Mouse (Mus musculus): ENCODE data around the gene Avpi1. TPM values are rescaled to one million over a fixed set of nuclear protein-coding genes. Genes with fewer than 3 reads are reported as not detected.

The Avpi1 gene
- polyA plus RNA-seq, 1 experiment from 2014 or later, result 43.8 TPM

GRCm38 (mm10) chr19:42163764-42164163 is 34.9 kb upstream of the Avpi1 start, which contains the start of gene Zfyve27:
Gene Zfyve27 (plus strand): TSS chr19:42163951.
- Histone ChIP-seq H3K4me3 (ENCODE audit: low read length) (no peak within 1 kb of the TSS), H3K4me2 (ENCODE audit: low read depth, low read length) (no peak within 1 kb of the TSS), H3K9me3 (ENCODE audit: control insufficient read depth, low read length) (no peaks in the 10 kb centered on the region), H3K27ac (ENCODE audit: low read length) (no peak within 1 kb of the TSS), H3K9ac (ENCODE audit: low read depth, low read length) (no peak within 1 kb of the TSS), H3K36me3 (ENCODE audit: control insufficient read depth, insufficient read depth, low read length) (no peaks in the 10 kb centered on the region), H3K4me1 (ENCODE audit: control insufficient read depth, insufficient read depth, low read length) (peaks cover 3% of the 10 kb centered on the region; the same call in 1 of the 2 replicates), H3K27me3 (replicated peaks; ENCODE audit: control insufficient read depth, insufficient read depth, low read length) (no peaks in the 10 kb centered on the region)
- ATAC-seq, result no peak
- WGBS, result 48% methylated on average over 5 of the region's 5 CpGs

GRCm38 (mm10) chr19:42158246-42159017 is 29.6 kb upstream of the Avpi1 start:
- H3K27me3 ChIP-seq (replicated peaks; ENCODE audit: control insufficient read depth, insufficient read depth, low read length), result no peaks in the 10 kb centered on the region
- peak; percentile 46; the same call in 1 of the 2 replicates for ATAC-seq
- 0 out of 2 replicates have a peak overlapping the region, but pooled peaks have one; percentile 33 for H3K9ac ChIP-seq (ENCODE audit: low read depth, low read length)
- peaks cover 7% of the 10 kb centered on the region for H3K4me1 ChIP-seq (ENCODE audit: control insufficient read depth, insufficient read depth, low read length)
- no peaks in the 10 kb centered on the region for H3K36me3 ChIP-seq (ENCODE audit: control insufficient read depth, insufficient read depth, low read length)
- H3K27ac ChIP-seq (ENCODE audit: low read length), result no peak overlapping the region
- H3K9me3 ChIP-seq (ENCODE audit: control insufficient read depth, low read length), result no peaks in the 10 kb centered on the region
- H3K4me3 ChIP-seq (ENCODE audit: low read length), result no peak overlapping the region
- 0 out of 2 replicates have a peak overlapping the region, but pooled peaks have one; percentile 16 for H3K4me2 ChIP-seq (ENCODE audit: low read depth, low read length)
- 32% methylated on average over 13 of the region's 13 CpGs for WGBS

GRCm38 (mm10) chr19:42157493-42158237 is 28.8 kb upstream of the Avpi1 start:
- WGBS, result 57% methylated on average over 12 of the region's 12 CpGs
- no peaks in the 10 kb centered on the region for H3K27me3 ChIP-seq (replicated peaks; ENCODE audit: control insufficient read depth, insufficient read depth, low read length)
- H3K4me3 ChIP-seq (ENCODE audit: low read length), result no peak overlapping the region
- no peak overlapping the region for H3K4me2 ChIP-seq (ENCODE audit: low read depth, low read length)
- H3K27ac ChIP-seq (ENCODE audit: low read length), result no peak overlapping the region
- no peak for ATAC-seq
- peaks cover 7% of the 10 kb centered on the region for H3K4me1 ChIP-seq (ENCODE audit: control insufficient read depth, insufficient read depth, low read length)
- no peaks in the 10 kb centered on the region for H3K9me3 ChIP-seq (ENCODE audit: control insufficient read depth, low read length)
- H3K36me3 ChIP-seq (ENCODE audit: control insufficient read depth, insufficient read depth, low read length), result no peaks in the 10 kb centered on the region
- 0 out of 2 replicates have a peak overlapping the region, but pooled peaks have one; percentile 33 for H3K9ac ChIP-seq (ENCODE audit: low read depth, low read length)

- ATAC-seq, result peak; percentile 38; the same call in 1 of the 2 replicates
- H3K27me3 ChIP-seq (replicated peaks; ENCODE audit: control insufficient read depth, insufficient read depth, low read length), result no peaks in the 10 kb centered on the region
- H3K9me3 ChIP-seq (ENCODE audit: control insufficient read depth, low read length), result no peaks in the 10 kb centered on the region
- H3K4me1 ChIP-seq (ENCODE audit: control insufficient read depth, insufficient read depth, low read length), result peaks cover 28% of the 10 kb centered on the region
- WGBS, result 2% methylated on average over 6 of the region's 6 CpGs
- no peak overlapping the region for H3K9ac ChIP-seq (ENCODE audit: low read depth, low read length)
- no peak overlapping the region for H3K4me3 ChIP-seq (ENCODE audit: low read length)
- H3K4me2 ChIP-seq (ENCODE audit: low read depth, low read length), result no peak overlapping the region
- H3K36me3 ChIP-seq (ENCODE audit: control insufficient read depth, insufficient read depth, low read length), result no peaks in the 10 kb centered on the region
- no peak overlapping the region for H3K27ac ChIP-seq (ENCODE audit: low read length)
Observed at GRCm38 (mm10) chr19:42151990-42152389, 23.1 kb upstream of the Avpi1 start.

GRCm38 (mm10) chr19:42148569-42148860 is 19.7 kb upstream of the Avpi1 start:
- Histone ChIP-seq H3K27ac (ENCODE audit: low read length) (peak overlapping the region; percentile 87; the same call in 1 of the 2 replicates), H3K9ac (ENCODE audit: low read depth, low read length) (peak overlapping the region; percentile 87), H3K27me3 (replicated peaks; ENCODE audit: control insufficient read depth, insufficient read depth, low read length) (no peaks in the 10 kb centered on the region), H3K4me3 (ENCODE audit: low read length) (peak overlapping the region; percentile 72), H3K36me3 (ENCODE audit: control insufficient read depth, insufficient read depth, low read length) (no peaks in the 10 kb centered on the region), H3K4me2 (ENCODE audit: low read depth, low read length) (peak overlapping the region; percentile 87), H3K4me1 (ENCODE audit: control insufficient read depth, insufficient read depth, low read length) (peaks cover 31% of the 10 kb centered on the region), H3K9me3 (ENCODE audit: control insufficient read depth, low read length) (no peaks in the 10 kb centered on the region)
- WGBS, result 18% methylated on average over 7 of the region's 7 CpGs
- ATAC-seq, result peak; percentile 38

- H3K36me3 ChIP-seq (ENCODE audit: control insufficient read depth, insufficient read depth, low read length), result no peaks in the 10 kb centered on the region
- peak overlapping the region; percentile 87 for H3K9ac ChIP-seq (ENCODE audit: low read depth, low read length)
- peak; percentile 21 for ATAC-seq
- WGBS, result under 1% methylated on average over 63 of the region's 63 CpGs
- H3K4me1 ChIP-seq (ENCODE audit: control insufficient read depth, insufficient read depth, low read length), result peaks cover 31% of the 10 kb centered on the region
- peak overlapping the region; percentile 72 for H3K4me3 ChIP-seq (ENCODE audit: low read length)
- H3K9me3 ChIP-seq (ENCODE audit: control insufficient read depth, low read length), result no peaks in the 10 kb centered on the region
- H3K27ac ChIP-seq (ENCODE audit: low read length), result peak overlapping the region; percentile 87
- no peaks in the 10 kb centered on the region for H3K27me3 ChIP-seq (replicated peaks; ENCODE audit: control insufficient read depth, insufficient read depth, low read length)
- H3K4me2 ChIP-seq (ENCODE audit: low read depth, low read length), result peak overlapping the region; percentile 87
Observed at GRCm38 (mm10) chr19:42147769-42148568, 19.1 kb upstream of the Avpi1 start.

GRCm38 (mm10) chr19:42147170-42147768 is 18.4 kb upstream of the Avpi1 start, which contains the start of gene Marveld1:
Gene Marveld1 (plus strand): TSS chr19:42147400.
- peaks cover 30% of the 10 kb centered on the region for H3K4me1 ChIP-seq (ENCODE audit: control insufficient read depth, insufficient read depth, low read length)

GRCm38 (mm10) chr19:42146276-42147010 is 17.6 kb upstream of the Avpi1 start:
- Histone ChIP-seq H3K9me3 (ENCODE audit: control insufficient read depth, low read length) (no peaks in the 10 kb centered on the region), H3K27me3 (replicated peaks; ENCODE audit: control insufficient read depth, insufficient read depth, low read length) (no peaks in the 10 kb centered on the region), H3K4me1 (ENCODE audit: control insufficient read depth, insufficient read depth, low read length) (peaks cover 24% of the 10 kb centered on the region), H3K4me3 (ENCODE audit: low read length) (no peak overlapping the region; the same call in 1 of the 2 replicates), H3K4me2 (ENCODE audit: low read depth, low read length) (peak overlapping the region; percentile 87; the same call in 1 of the 2 replicates), H3K27ac (ENCODE audit: low read length) (peak overlapping the region; percentile 87; the same call in 1 of the 2 replicates), H3K36me3 (ENCODE audit: control insufficient read depth, insufficient read depth, low read length) (no peaks in the 10 kb centered on the region), H3K9ac (ENCODE audit: low read depth, low read length) (no peak overlapping the region; the same call in 1 of the 2 replicates)
- WGBS, result 91% methylated on average over 9 of the region's 9 CpGs
- 0 out of 2 replicates have a peak, but pooled peaks have one; percentile 6 for ATAC-seq

More at GRCm38 (mm10) chr19:42147170-42147768, 18.4 kb upstream of the Avpi1 start, which contains the start of gene Marveld1:
- Histone ChIP-seq H3K9ac (ENCODE audit: low read depth, low read length) (peak within 1 kb of the TSS; percentile 87), H3K27ac (ENCODE audit: low read length) (peak within 1 kb of the TSS; percentile 87), H3K9me3 (ENCODE audit: control insufficient read depth, low read length) (no peaks in the 10 kb centered on the region), H3K36me3 (ENCODE audit: control insufficient read depth, insufficient read depth, low read length) (no peaks in the 10 kb centered on the region), H3K4me3 (ENCODE audit: low read length) (peak within 1 kb of the TSS; percentile 72), H3K4me2 (ENCODE audit: low read depth, low read length) (peak within 1 kb of the TSS; percentile 87), H3K27me3 (replicated peaks; ENCODE audit: control insufficient read depth, insufficient read depth, low read length) (no peaks in the 10 kb centered on the region)
- ATAC-seq, result peak; percentile 74
- 1% methylated on average over 43 of the region's 57 CpGs for WGBS

Data from intestine, embryonic 16.5 days (tissue).